Comparison of ENCODE assay signal across 16 mouse cellular contexts in genomic region chr12:99498189-99498977, GRCm38 (mm10).
A peak's percentile ranks its signal among the peaks of the same experiment; 100 is the strongest.
DNase-seq lines count a peak whose midpoint lies in the region; ATAC-seq lines count a peak whose summit lies in the region.
"Had no signal": no experiment of that assay in that cellular context is flagged by ENCODE, and none has a peak within 500 bp of the region (broad histone marks: within the 10 kb centered on the region; RNA-seq: fewer than 3 reads in every experiment).

No protein-coding gene starts in this region.

- DNase-seq in frontal cortex, postnatal 25 days (ENCODE audit: low spot score in 2 of 2): no peak
- DNase-seq in mesoderm, embryonic 11.5 days (ENCODE audit: low read depth, low spot score): peak; percentile 32
- no peak for DNase-seq in frontal cortex, postnatal 36 days (ENCODE audit: low spot score in 2 of 2)
- DNase-seq in testis, postnatal 10 days (ENCODE audit: low spot score): no peak
- DNase-seq: adrenal gland, postnatal 14 days; B cell, adult 2 months; gastrocnemius, adult 2 months; heart, adult 2 months; heart, postnatal 36 days; kidney, adult 9 months; lung, adult 18-20 months had no signal

- no peaks in the 10 kb centered on the region for H3K27me3 ChIP-seq in forebrain, embryonic 16.5 days (replicated peaks; ENCODE audit: control insufficient read depth, insufficient read depth, low read length)
- no peaks in the 10 kb centered on the region for H3K27me3 ChIP-seq in neural tube, embryonic 13.5 days
- H3K27me3 ChIP-seq: limb, embryonic 15.5 days had no signal

- peak overlapping the region; percentile 1; the same call in 1 of the 2 replicates for H3K4me3 ChIP-seq in forebrain, embryonic 16.5 days (replicated peaks; ENCODE audit: low read length)
- no peak overlapping the region for H3K4me3 ChIP-seq in neural tube, embryonic 13.5 days
- H3K4me3 ChIP-seq: gastrocnemius, adult 2 months; heart, adult 2 months; limb, embryonic 15.5 days had no signal

- no peaks in the 10 kb centered on the region for H3K36me3 ChIP-seq in forebrain, embryonic 16.5 days (ENCODE audit: control insufficient read depth, insufficient read depth)
- no peaks in the 10 kb centered on the region for H3K36me3 ChIP-seq in neural tube, embryonic 13.5 days
- H3K36me3 ChIP-seq: limb, embryonic 15.5 days had no signal

- H3K4me2 ChIP-seq in forebrain, embryonic 16.5 days (ENCODE audit: low read length): peak overlapping the region; percentile 14
- peak overlapping the region; percentile 44 for H3K4me2 ChIP-seq in neural tube, embryonic 13.5 days
- H3K4me2 ChIP-seq: limb, embryonic 15.5 days had no signal

- H3K4me1 ChIP-seq in forebrain, embryonic 16.5 days (replicated peaks; ENCODE audit: control insufficient read depth, insufficient read depth, low read length): peaks cover 14% of the 10 kb centered on the region
- H3K4me1 ChIP-seq in neural tube, embryonic 13.5 days (replicated peaks): peaks cover 17% of the 10 kb centered on the region
- H3K4me1 ChIP-seq: limb, embryonic 15.5 days had no signal

- WGBS in forebrain, embryonic 16.5 days: 27% methylated on average over 18 of the region's 18 CpGs
- WGBS in neural tube, embryonic 13.5 days: 33% methylated on average over 18 of the region's 18 CpGs

- no peaks in the 10 kb centered on the region for H3K9me3 ChIP-seq in forebrain, embryonic 16.5 days (ENCODE audit: control insufficient read depth, low read length)
- H3K9me3 ChIP-seq in neural tube, embryonic 13.5 days: no peaks in the 10 kb centered on the region
- H3K9me3 ChIP-seq: limb, embryonic 15.5 days had no signal

- peak; percentile 65 for ATAC-seq in frontal cortex, adult (ENCODE audit: low TSS enrichment)
- ATAC-seq in forebrain, embryonic 16.5 days: peak; percentile 61
- ATAC-seq in neural tube, embryonic 13.5 days (ENCODE audit: low read depth): peak; percentile 68
- ATAC-seq in activated CD4-positive, CD25-positive, alpha-beta regulatory T cell, adult 4 months: no peak

- H3K27ac ChIP-seq in forebrain, embryonic 16.5 days (ENCODE audit: low read length): peak overlapping the region; percentile 31; the same call in 1 of the 2 replicates
- H3K27ac ChIP-seq in neural tube, embryonic 13.5 days (replicated peaks): peak overlapping the region; percentile 61
- H3K27ac ChIP-seq: gastrocnemius, adult 2 months; heart, adult 2 months; limb, embryonic 15.5 days had no signal

- no peak overlapping the region for H3K9ac ChIP-seq in forebrain, embryonic 16.5 days (replicated peaks; ENCODE audit: low read depth, low read length)
- H3K9ac ChIP-seq in neural tube, embryonic 13.5 days: peak overlapping the region; percentile 46
- H3K9ac ChIP-seq: limb, embryonic 15.5 days had no signal
